Mouse (Mus musculus) embryo, embryonic 10 days (tissue): Measurements from ENCODE around the gene Rnf148.
A peak's percentile ranks its signal among the peaks of the same experiment; 100 is the strongest.

Experiments used
- DNase-seq: peaks from one replicate; pipeline ENCODE4 v3.0.0-alpha.2; 2015; ENCODE audit warnings: low spot score

Rnf148 gene

GRCm38 (mm10) chr6:23655036-23655435 is at the start of gene Rnf148:
TSS of gene Rnf148 (minus strand) at chr6:23655136.
- no peak for DNase-seq

GRCm38 (mm10) chr6:23700879-23701278 is 45.9 kb upstream of the Rnf148 start:
- no peak for DNase-seq

GRCm38 (mm10) chr6:23678172-23678571 is 23.2 kb upstream of the Rnf148 start:
- DNase-seq, result no peak

- no peak for DNase-seq
These were observed 4.7 kb downstream of the Rnf148 start, which contains the start of gene Rnf133 for GRCm38 (mm10) chr6:23650205-23650604. TSS of gene Rnf133 (minus strand) at chr6:23650305.

GRCm38 (mm10) chr6:23648732-23649131 is 6.2 kb downstream of the Rnf148 start:
- DNase-seq, result no peak

- DNase-seq, result no peak
These were observed 7.2 kb downstream of the Rnf148 start for GRCm38 (mm10) chr6:23647627-23648247.

- DNase-seq, result no peak
These were observed 17.9 kb downstream of the Rnf148 start for GRCm38 (mm10) chr6:23637081-23637480.

GRCm38 (mm10) chr6:23635208-23635607 is 19.7 kb downstream of the Rnf148 start:
- no peak for DNase-seq

- no peak for DNase-seq
These were observed 20.9 kb downstream of the Rnf148 start for GRCm38 (mm10) chr6:23634016-23634415.

GRCm38 (mm10) chr6:23630465-23630864 is 24.5 kb downstream of the Rnf148 start:
- peak; percentile 21 for DNase-seq
